Mouse (Mus musculus) heart, postnatal 0 days (tissue): Measurements from ENCODE around the gene Micu1.

Experiments
- CTCF ChIP-seq: IDR thresholded peaks from 2 replicates; pipeline ENCODE4 v1.5.1; 2016; ENCODE audit warnings: antibody characterized with exemption, control low read depth, low read depth
- EP300 ChIP-seq: IDR thresholded peaks from 2 replicates; pipeline ENCODE4 v1.6.1; 2016; ENCODE audit warnings: antibody characterized with exemption, low read depth

- TF ChIP-seq CTCF (no peak), EP300 (no peak)
Measured at GRCm38 (mm10) chr10:59787870-59788269, 85.6 kb downstream of the Micu1 start.
